Mouse (Mus musculus) neural tube, embryonic 14.5 days (tissue): ENCODE data around the gene Hspbp1. TPM values are rescaled to one million over a fixed set of nuclear protein-coding genes. Genes with fewer than 3 reads are reported as not detected.

Experiments used
- ATAC-seq: fragments of 200-750 bp; cut with Nextera tagmentation; 2 replicates; pipeline ENCODE4 v1.8.0; 2017; ENCODE audit warnings: low read depth, mild to moderate bottlenecking, moderate TSS enrichment, moderate library complexity
- H3K27ac ChIP-seq: fragments of 300-500 bp; sonication (generic); 2 replicates; pipeline ENCODE4 v1.5.1; 2014; ENCODE audit warnings: low read depth, mild to moderate bottlenecking, control low read depth, low read length, moderate library complexity, mixed read lengths
- H3K27me3 ChIP-seq: fragments of 300-500 bp; sonication (generic); 2 replicates; pipeline ENCODE4 v1.6.1; 2014; ENCODE audit warnings: low read length; ENCODE audit not compliant: control insufficient read depth, insufficient read depth
- H3K36me3 ChIP-seq: fragments of 300-500 bp; sonication (generic); 2 replicates; pipeline ENCODE4 v1.6.1; 2014; ENCODE audit warnings: low read length, mixed read lengths; ENCODE audit not compliant: control insufficient read depth, insufficient read depth
- H3K4me1 ChIP-seq: fragments of 300-500 bp; sonication (generic); 2 replicates; pipeline ENCODE4 v1.6.1; 2014; ENCODE audit warnings: low read length; ENCODE audit not compliant: control insufficient read depth, insufficient read depth
- H3K4me2 ChIP-seq: fragments of 300-500 bp; sonication (generic); 2 replicates; pipeline ENCODE4 v1.6.1; 2014; ENCODE audit warnings: mild to moderate bottlenecking, low read depth, low read length, control low read depth
- H3K4me3 ChIP-seq: fragments of 300-500 bp; sonication (generic); 2 replicates; pipeline ENCODE4 v1.5.1; 2014; ENCODE audit warnings: low read depth, low read length, control low read depth, mixed read lengths
- H3K9ac ChIP-seq: fragments of 300-500 bp; sonication (generic); replicated peaks from 2 replicates; pipeline ENCODE4 v1.6.1; 2014; ENCODE audit warnings: low read depth, mild to moderate bottlenecking, control low read depth, low read length, mixed read lengths
- H3K9me3 ChIP-seq: fragments of 300-500 bp; sonication (generic); 2 replicates; pipeline ENCODE4 v1.6.1; 2016; ENCODE audit warnings: low read length; ENCODE audit not compliant: control insufficient read depth
- WGBS: fragments of 180-500 bp; shearing (Covaris S2); extraction: QIAGEN DNeasy Blood & Tissue Kit; methylation state at CpG from one replicate; pipeline ENCODE4 v1.1.7; 2014; 5-methylcytosine and 5-hydroxymethylcytosine counted together
- polyA plus RNA-seq: library from polyadenylated mRNA; unstranded; fragments of >200 nt; fragmentation: Nextera tagmentation; extraction: Ambion mirVana; gene quantifications from 2 replicates; pipeline ENCODE4 v1.2.1, GENCODE M21; 2014

Hspbp1 gene
- polyA plus RNA-seq, 1 experiment from 2014 or later: 143 TPM

DNA sequence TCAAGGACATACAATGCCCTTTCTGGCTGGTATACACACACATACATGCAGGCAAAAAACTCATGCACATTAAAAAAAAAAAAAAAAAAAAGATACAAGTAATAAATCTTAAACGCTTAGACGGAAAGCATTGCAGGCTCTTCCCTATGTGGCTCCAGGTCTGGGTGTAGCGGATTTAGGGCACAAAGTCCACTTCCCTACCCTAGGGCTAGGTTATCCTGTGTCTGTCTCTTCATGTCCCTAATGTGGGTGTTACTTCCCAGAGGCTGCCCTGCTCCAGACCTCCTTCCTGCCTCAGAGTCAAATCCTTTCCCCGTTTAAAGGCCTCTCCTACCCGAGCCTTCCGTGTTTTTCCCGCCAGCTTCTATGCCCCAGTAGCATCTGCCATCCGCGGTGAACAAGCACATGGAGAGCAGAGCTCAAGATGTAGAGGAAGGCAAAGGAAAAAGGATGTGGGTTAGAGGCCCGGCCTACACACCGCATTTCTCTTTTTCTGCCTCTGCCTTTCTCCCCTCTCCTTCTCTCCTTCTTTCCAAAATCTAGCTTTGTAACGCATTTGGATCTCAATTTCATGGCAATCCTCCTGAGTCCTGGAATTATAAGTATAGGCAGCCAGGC, 10.6 kb downstream of the Hspbp1 start:
- Histone ChIP-seq H3K36me3 (peaks cover 34% of the 10 kb centered on the region), H3K9me3 (no peaks in the 10 kb centered on the region), H3K9ac (no peak overlapping the region), H3K4me1 (no peaks in the 10 kb centered on the region), H3K4me3 (no peak overlapping the region), H3K27me3 (no peaks in the 10 kb centered on the region), H3K4me2 (no peak overlapping the region), H3K27ac (no peak overlapping the region)
- ATAC-seq: no peak
- 92% methylated on average over 12 of the region's 12 CpGs for WGBS

- Histone ChIP-seq H3K4me2 (no peak overlapping the region), H3K36me3 (peaks cover 30% of the 10 kb centered on the region), H3K9me3 (no peaks in the 10 kb centered on the region), H3K4me3 (no peak overlapping the region), H3K4me1 (no peaks in the 10 kb centered on the region), H3K9ac (no peak overlapping the region), H3K27me3 (no peaks in the 10 kb centered on the region), H3K27ac (peak overlapping the region; percentile 40; the same call in 1 of the 2 replicates)
- WGBS: 25% methylated on average over 4 of the region's 4 CpGs
- ATAC-seq: peak; percentile 95
Measured at GRCm38 (mm10) chr7:4671956-4672355, 12.9 kb downstream of the Hspbp1 start.

DNA sequence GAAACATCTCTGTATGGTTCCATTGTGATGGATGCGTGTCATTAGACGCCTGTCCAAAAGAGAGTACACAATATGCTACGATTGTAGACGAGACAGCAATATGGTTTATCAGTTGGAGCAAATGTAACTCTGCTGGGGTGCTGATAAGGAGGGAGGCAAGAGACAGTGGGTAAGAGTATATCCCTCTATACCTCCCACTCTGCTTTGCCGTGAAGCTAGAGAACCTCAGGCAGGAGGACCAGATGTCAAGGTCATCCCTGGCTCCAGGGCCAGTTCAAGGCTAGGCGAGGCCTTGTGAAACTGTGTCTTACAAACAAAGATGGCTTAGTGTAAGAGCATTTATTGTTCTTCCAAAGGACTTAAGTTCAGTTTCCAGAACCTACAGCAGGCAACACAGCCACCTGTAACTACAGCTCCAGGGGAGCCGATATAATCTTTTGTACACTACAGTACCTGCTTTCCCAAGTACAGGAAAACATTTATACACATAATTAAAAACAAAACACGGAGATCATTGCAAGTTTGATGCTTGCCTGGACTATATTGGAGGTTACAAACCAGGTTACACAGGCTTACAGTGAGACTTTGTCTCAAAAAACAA, 14.1 kb downstream of the Hspbp1 start:
- Histone ChIP-seq H3K4me2 (no peak overlapping the region), H3K4me3 (no peak overlapping the region), H3K27ac (no peak overlapping the region), H3K9ac (no peak overlapping the region), H3K4me1 (no peaks in the 10 kb centered on the region), H3K9me3 (no peaks in the 10 kb centered on the region), H3K27me3 (no peaks in the 10 kb centered on the region), H3K36me3 (peaks cover 32% of the 10 kb centered on the region)
- no peak for ATAC-seq
- WGBS: 92% methylated on average over 8 of the region's 8 CpGs

GRCm38 (mm10) chr7:4669156-4669555, 15.7 kb downstream of the Hspbp1 start:
- 98% methylated on average over 9 of the region's 9 CpGs for WGBS
- no peak overlapping the region for H3K27ac ChIP-seq
- no peaks in the 10 kb centered on the region for H3K4me1 ChIP-seq
- no peak for ATAC-seq
- no peaks in the 10 kb centered on the region for H3K27me3 ChIP-seq
- no peak overlapping the region for H3K4me3 ChIP-seq
- H3K36me3 ChIP-seq: peaks cover 26% of the 10 kb centered on the region
- H3K9ac ChIP-seq: no peak overlapping the region
- H3K9me3 ChIP-seq: no peaks in the 10 kb centered on the region
- H3K4me2 ChIP-seq: no peak overlapping the region

GRCm38 (mm10) chr7:4668506-4668905, 16.4 kb downstream of the Hspbp1 start:
- Histone ChIP-seq H3K4me2 (no peak overlapping the region), H3K9ac (no peak overlapping the region), H3K4me3 (no peak overlapping the region), H3K36me3 (peaks cover 26% of the 10 kb centered on the region; the same call in 1 of the 2 replicates), H3K9me3 (no peaks in the 10 kb centered on the region), H3K4me1 (no peaks in the 10 kb centered on the region), H3K27ac (no peak overlapping the region), H3K27me3 (no peaks in the 10 kb centered on the region)
- no peak for ATAC-seq
- WGBS: 95% methylated on average over 8 of the region's 8 CpGs

- Histone ChIP-seq H3K36me3 (peaks cover 23% of the 10 kb centered on the region; the same call in 1 of the 2 replicates), H3K4me3 (no peak overlapping the region), H3K4me2 (no peak overlapping the region), H3K4me1 (no peaks in the 10 kb centered on the region), H3K27ac (no peak overlapping the region), H3K27me3 (no peaks in the 10 kb centered on the region), H3K9ac (no peak overlapping the region), H3K9me3 (no peaks in the 10 kb centered on the region)
- ATAC-seq: no peak
- WGBS: 97% methylated on average over 5 of the region's 5 CpGs
Measured at GRCm38 (mm10) chr7:4666871-4667270, 18.0 kb downstream of the Hspbp1 start.

DNA sequence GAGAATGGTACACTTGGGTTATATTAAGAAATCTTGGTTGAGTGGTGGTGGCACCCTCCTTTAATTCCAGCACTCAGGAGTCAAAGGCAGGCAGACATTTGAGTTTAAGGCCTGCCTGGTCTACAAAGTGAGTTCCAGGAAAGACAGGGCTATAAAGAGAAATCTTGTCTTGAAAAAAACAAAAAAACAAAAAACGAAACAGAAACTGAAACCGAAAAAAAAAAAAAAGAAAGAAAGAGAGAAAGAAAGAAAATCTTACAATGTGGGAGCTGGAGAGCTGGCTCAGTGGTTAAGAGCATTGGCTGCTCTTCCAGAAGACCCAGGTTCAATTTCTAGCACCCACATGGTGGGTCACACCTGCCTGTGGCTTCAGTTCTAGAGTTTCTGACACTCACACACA, 21.1 kb downstream of the Hspbp1 start:
- no peaks in the 10 kb centered on the region for H3K27me3 ChIP-seq

GRCm38 (mm10) chr7:4663179-4663578, 21.7 kb downstream of the Hspbp1 start:
- no peak overlapping the region for H3K4me3 ChIP-seq
- no peak overlapping the region for H3K9ac ChIP-seq
- peaks cover 9% of the 10 kb centered on the region; the same call in 1 of the 2 replicates for H3K36me3 ChIP-seq
- no peaks in the 10 kb centered on the region for H3K27me3 ChIP-seq
- no peak overlapping the region for H3K4me2 ChIP-seq
- WGBS: 84% methylated on average over 8 of the region's 8 CpGs
- no peaks in the 10 kb centered on the region for H3K9me3 ChIP-seq
- no peak for ATAC-seq
- H3K4me1 ChIP-seq: peaks cover 3% of the 10 kb centered on the region; the same call in 1 of the 2 replicates
- H3K27ac ChIP-seq: no peak overlapping the region

More for the DNA sequence above, 21.1 kb downstream of the Hspbp1 start:
- no peak overlapping the region for H3K27ac ChIP-seq
- H3K4me1 ChIP-seq: peaks cover 3% of the 10 kb centered on the region; the same call in 1 of the 2 replicates
- H3K4me3 ChIP-seq: no peak overlapping the region
- no peak overlapping the region for H3K9ac ChIP-seq
- no peak for ATAC-seq
- peaks cover 13% of the 10 kb centered on the region; the same call in 1 of the 2 replicates for H3K36me3 ChIP-seq
- no peaks in the 10 kb centered on the region for H3K9me3 ChIP-seq
- H3K4me2 ChIP-seq: no peak overlapping the region
- WGBS: 92% methylated on average over 2 of the region's 2 CpGs

DNA sequence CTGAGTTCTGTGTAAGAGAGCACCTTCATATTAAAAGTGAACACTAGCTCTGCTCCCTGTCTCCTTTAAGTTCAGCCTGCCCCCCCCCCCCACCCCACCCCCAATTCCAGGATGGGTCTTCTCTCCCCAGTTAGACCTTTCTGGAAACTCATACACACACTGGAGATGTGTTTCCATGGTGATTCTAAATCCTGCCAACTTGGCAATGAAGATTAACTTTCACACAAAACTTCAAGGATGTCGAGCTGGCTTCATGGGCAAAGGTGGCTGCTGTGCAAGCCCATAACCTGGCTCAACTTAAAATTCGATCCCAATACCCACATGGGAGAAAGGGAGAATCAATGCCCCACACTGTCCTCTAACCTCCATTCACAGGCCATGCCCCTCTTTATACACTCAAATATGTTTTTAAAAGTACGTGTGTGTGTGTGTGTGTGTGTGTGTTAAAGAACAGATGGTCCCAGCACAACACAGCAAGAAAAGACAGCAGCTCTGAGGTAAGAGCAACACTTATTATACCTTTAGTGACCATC, 24.9 kb downstream of the Hspbp1 start:
- H3K9me3 ChIP-seq: no peaks in the 10 kb centered on the region
- H3K4me3 ChIP-seq: peak overlapping the region; percentile 85
- peaks cover 16% of the 10 kb centered on the region for H3K4me1 ChIP-seq
- WGBS: 62% methylated on average over 3 of the region's 3 CpGs
- ATAC-seq: no peak
- 0 out of 2 replicates have a peak, but pooled peaks cover 3% of the 10 kb centered on the region for H3K36me3 ChIP-seq
- peak overlapping the region; percentile 11; the same call in 1 of the 2 replicates for H3K9ac ChIP-seq
- peak overlapping the region; percentile 95 for H3K27ac ChIP-seq
- H3K27me3 ChIP-seq: no peaks in the 10 kb centered on the region
- H3K4me2 ChIP-seq: peak overlapping the region; percentile 73
